Mouse (Mus musculus): ENCODE data around the gene Fcnb. TPM values are rescaled to one million over a fixed set of nuclear protein-coding genes. Genes with fewer than 3 reads are reported as not detected.

The Fcnb gene
- polyA plus RNA-seq, 1 experiment: 132 TPM

DNA sequence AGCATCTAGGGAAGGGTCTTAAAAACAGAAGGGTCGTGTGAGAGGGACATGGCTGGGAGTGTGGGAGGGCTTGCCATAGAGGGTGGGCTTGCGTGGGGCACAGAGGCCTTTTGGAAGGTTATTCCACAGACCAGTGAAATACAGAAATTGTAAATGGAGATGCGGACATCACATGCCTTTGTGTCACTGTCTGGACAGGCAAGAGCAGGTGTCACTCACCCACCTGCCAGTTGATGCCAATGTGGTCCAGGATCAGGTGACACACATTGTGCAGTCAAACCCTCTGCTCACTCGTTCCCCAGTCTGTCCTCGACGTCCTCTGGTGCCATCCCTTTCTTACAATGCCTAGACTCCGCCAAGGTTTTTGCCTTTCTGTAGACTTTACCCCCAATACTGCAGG is 37.6 kb downstream of the Fcnb start:
- H3K27ac ChIP-seq (ENCODE audit: control insufficient read depth, insufficient read depth, low read depth, low read length, poor library complexity): no peak overlapping the region

GRCm38 (mm10) chr2:28046311-28046710 is 38.4 kb downstream of the Fcnb start:
- no peak for TF ChIP-seq CTCF (IDR thresholded peaks at IDR 0.05; ENCODE audit: control insufficient read depth, insufficient read depth, low read length)
- no peak for TF ChIP-seq POLR2A (IDR thresholded peaks at IDR 0.05; ENCODE audit: borderline replicate concordance, control insufficient read depth, low read depth, low read length)
- H3K4me1 ChIP-seq (ENCODE audit: control insufficient read depth, insufficient read depth, low read length): no peaks in the 10 kb centered on the region; the same call in 1 of the 2 replicates
- H3K27ac ChIP-seq (ENCODE audit: control insufficient read depth, insufficient read depth, low read depth, low read length, poor library complexity): no peak overlapping the region
- no peak overlapping the region for H3K4me3 ChIP-seq (replicated peaks; ENCODE audit: control insufficient read depth, low read depth, low read length)
- 72% methylated on average over 6 of the region's 6 CpGs for WGBS

More for the DNA sequence above, 37.6 kb downstream of the Fcnb start:
- H3K4me3 ChIP-seq (replicated peaks; ENCODE audit: control insufficient read depth, low read depth, low read length): no peak overlapping the region
- WGBS: 76% methylated on average over 7 of the region's 7 CpGs
- no peaks in the 10 kb centered on the region; the same call in 1 of the 2 replicates for H3K4me1 ChIP-seq (ENCODE audit: control insufficient read depth, insufficient read depth, low read length)
- TF ChIP-seq POLR2A (IDR thresholded peaks at IDR 0.05; ENCODE audit: borderline replicate concordance, control insufficient read depth, low read depth, low read length) (no peak), CTCF (IDR thresholded peaks at IDR 0.05; ENCODE audit: control insufficient read depth, insufficient read depth, low read length) (no peak)

- Histone ChIP-seq H3K4me3 (replicated peaks; ENCODE audit: control insufficient read depth, low read depth, low read length) (no peak overlapping the region), H3K4me1 (ENCODE audit: control insufficient read depth, insufficient read depth, low read length) (no peaks in the 10 kb centered on the region; the same call in 1 of the 2 replicates), H3K27ac (ENCODE audit: control insufficient read depth, insufficient read depth, low read depth, low read length, poor library complexity) (no peak overlapping the region)
- no peak for TF ChIP-seq CTCF (IDR thresholded peaks at IDR 0.05; ENCODE audit: control insufficient read depth, insufficient read depth, low read length)
- no peak for TF ChIP-seq POLR2A (IDR thresholded peaks at IDR 0.05; ENCODE audit: borderline replicate concordance, control insufficient read depth, low read depth, low read length)
- WGBS: 80% methylated on average over 9 of the region's 9 CpGs
These were observed 39.6 kb downstream of the Fcnb start for GRCm38 (mm10) chr2:28044920-28045598.

DNA sequence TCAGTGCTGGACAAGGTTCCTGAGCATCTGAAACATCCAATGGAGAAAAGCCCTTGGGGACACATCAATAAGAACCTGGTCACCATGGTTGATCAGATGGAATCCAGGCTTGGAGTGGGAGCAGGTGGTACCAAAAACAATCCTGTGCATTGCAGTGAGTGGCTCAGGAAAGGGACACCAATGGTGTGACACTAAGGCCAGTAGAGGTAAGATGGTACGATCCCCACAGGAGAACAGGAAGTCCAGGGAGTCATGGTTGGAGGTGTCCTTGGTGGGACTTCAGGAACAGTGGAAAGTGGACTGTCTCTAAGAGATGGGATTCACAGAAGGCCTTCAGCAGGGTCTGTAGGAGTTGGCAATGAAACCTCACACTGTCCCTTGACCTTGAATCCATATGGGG is 44.2 kb downstream of the Fcnb start:
- TF ChIP-seq CTCF (IDR thresholded peaks at IDR 0.05; ENCODE audit: control insufficient read depth, insufficient read depth, low read length) (no peak), POLR2A (IDR thresholded peaks at IDR 0.05; ENCODE audit: borderline replicate concordance, control insufficient read depth, low read depth, low read length) (no peak)
- H3K27ac ChIP-seq (ENCODE audit: control insufficient read depth, insufficient read depth, low read depth, low read length, poor library complexity): no peak overlapping the region
- no peaks in the 10 kb centered on the region for H3K4me1 ChIP-seq (ENCODE audit: control insufficient read depth, insufficient read depth, low read length)
- WGBS: 77% methylated on average over 1 of the region's 1 CpGs
- H3K4me3 ChIP-seq (replicated peaks; ENCODE audit: control insufficient read depth, low read depth, low read length): no peak overlapping the region

DNA sequence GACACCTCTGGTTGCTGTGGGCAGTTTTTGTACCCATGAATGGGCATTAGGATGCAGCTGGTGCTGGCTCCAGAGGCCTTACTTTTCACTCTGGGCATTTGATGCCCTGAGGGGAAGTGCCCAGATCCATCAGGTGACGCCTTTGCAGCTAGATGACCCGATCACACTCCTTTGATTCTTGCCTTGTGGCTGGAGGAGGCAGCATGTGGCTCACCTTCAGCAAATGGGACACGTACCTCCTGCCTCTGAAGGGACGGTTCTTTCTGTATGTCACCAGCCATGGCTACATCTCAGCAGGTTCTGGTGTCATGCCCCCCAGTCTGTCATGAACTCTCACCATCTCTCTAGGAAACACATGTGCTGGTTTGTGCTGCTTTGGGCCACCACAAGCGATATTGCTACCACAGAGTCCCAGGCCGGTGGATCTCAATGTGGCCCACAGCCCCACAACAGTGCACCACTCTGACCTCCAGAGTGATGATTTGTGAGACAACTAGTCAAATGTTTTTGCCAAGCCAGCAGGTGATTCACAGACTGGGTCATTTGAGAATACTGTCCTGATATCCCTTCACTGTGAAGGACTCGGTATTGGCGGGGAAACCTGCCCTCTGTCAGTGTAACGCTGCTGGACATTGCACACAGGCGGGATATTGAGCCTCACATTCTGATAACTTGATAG is 44.9 kb downstream of the Fcnb start:
- H3K4me3 ChIP-seq (replicated peaks; ENCODE audit: control insufficient read depth, low read depth, low read length): no peak overlapping the region
- TF ChIP-seq CTCF (IDR thresholded peaks at IDR 0.05; ENCODE audit: control insufficient read depth, insufficient read depth, low read length) (no peak), POLR2A (IDR thresholded peaks at IDR 0.05; ENCODE audit: borderline replicate concordance, control insufficient read depth, low read depth, low read length) (no peak)
- H3K4me1 ChIP-seq (ENCODE audit: control insufficient read depth, insufficient read depth, low read length): no peaks in the 10 kb centered on the region
- H3K27ac ChIP-seq (ENCODE audit: control insufficient read depth, insufficient read depth, low read depth, low read length, poor library complexity): no peak overlapping the region
- 87% methylated on average over 10 of the region's 10 CpGs for WGBS

GRCm38 (mm10) chr2:28038391-28039096 is 46.1 kb downstream of the Fcnb start:
- no peaks in the 10 kb centered on the region for H3K4me1 ChIP-seq (ENCODE audit: control insufficient read depth, insufficient read depth, low read length)
- WGBS: 82% methylated on average over 14 of the region's 14 CpGs
- H3K27ac ChIP-seq (ENCODE audit: control insufficient read depth, insufficient read depth, low read depth, low read length, poor library complexity): no peak overlapping the region
- no peak overlapping the region for H3K4me3 ChIP-seq (replicated peaks; ENCODE audit: control insufficient read depth, low read depth, low read length)
- TF ChIP-seq POLR2A (IDR thresholded peaks at IDR 0.05; ENCODE audit: borderline replicate concordance, control insufficient read depth, low read depth, low read length) (no peak), CTCF (IDR thresholded peaks at IDR 0.05; ENCODE audit: control insufficient read depth, insufficient read depth, low read length) (no peak)

GRCm38 (mm10) chr2:28037505-28038390 is 46.9 kb downstream of the Fcnb start:
- WGBS: 69% methylated on average over 12 of the region's 12 CpGs
- no peaks in the 10 kb centered on the region for H3K4me1 ChIP-seq (ENCODE audit: control insufficient read depth, insufficient read depth, low read length)
- TF ChIP-seq CTCF (IDR thresholded peaks at IDR 0.05; ENCODE audit: control insufficient read depth, insufficient read depth, low read length) (no peak), POLR2A (IDR thresholded peaks at IDR 0.05; ENCODE audit: borderline replicate concordance, control insufficient read depth, low read depth, low read length) (no peak)
- no peak overlapping the region for H3K4me3 ChIP-seq (replicated peaks; ENCODE audit: control insufficient read depth, low read depth, low read length)
- no peak overlapping the region for H3K27ac ChIP-seq (ENCODE audit: control insufficient read depth, insufficient read depth, low read depth, low read length, poor library complexity)

Measured in bone marrow, adult 2 months (tissue).